Mouse (Mus musculus) CD8-positive naive resting alpha-beta T cell, adult 2 months (primary cell): Measurements from ENCODE around the gene Nectin2.

Experiments used
- DNase-seq, 2 experiments: peaks; one replicate each; pipeline ENCODE4 v3.0.0; 2022; ENCODE audit warnings: low read depth in 2 of 2, low spot score in 2 of 2

Gene Nectin2

GRCm38 (mm10) chr7:19713196-19713595, 37.1 kb downstream of the Nectin2 start:
- peak in 1 of 2 experiments; percentile 29 for DNase-seq

- no peak for DNase-seq
These were observed 37.9 kb downstream of the Nectin2 start for GRCm38 (mm10) chr7:19712414-19712813.

DNA sequence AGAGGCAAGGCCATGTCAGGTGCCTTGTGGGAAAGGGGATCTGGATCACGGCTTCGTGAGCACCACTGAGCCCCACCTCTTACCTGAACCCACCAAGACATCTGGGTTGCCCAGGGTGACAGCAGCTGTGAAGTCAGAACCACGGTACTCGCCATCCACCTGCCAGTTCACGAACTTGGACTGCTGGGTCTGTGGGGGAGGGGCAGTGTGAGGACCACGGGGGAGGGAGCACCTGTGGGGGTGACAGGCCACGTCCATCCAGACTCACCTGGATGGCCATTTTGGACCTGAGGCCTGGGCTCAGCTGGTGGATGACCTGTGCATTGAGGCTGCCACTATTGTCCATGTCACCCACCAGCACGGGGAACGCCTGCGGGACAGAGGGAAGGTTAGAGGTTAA, 39.6 kb downstream of the Nectin2 start:
- DNase-seq: no peak

GRCm38 (mm10) chr7:19705271-19705670, 45.0 kb downstream of the Nectin2 start:
- DNase-seq: no peak

DNA sequence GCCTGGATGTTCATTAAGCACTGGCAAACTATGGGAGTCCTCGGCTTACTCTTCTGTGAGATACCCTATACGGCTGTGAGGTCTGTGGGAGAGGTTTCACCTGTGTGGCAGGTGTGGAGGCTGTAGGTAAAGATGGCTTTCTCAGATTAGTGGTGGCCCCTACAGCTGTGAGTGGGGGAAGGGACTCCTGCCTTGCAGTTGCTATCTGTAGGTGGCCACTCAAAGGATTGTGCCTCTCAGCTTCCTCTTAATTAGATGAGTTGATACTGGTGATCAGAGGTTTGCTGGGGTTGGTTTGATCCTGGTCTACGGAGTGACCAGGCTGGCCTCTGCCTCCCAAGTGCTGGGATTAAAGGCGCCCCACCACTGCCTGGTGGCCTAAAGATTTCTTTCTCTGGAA, 45.8 kb downstream of the Nectin2 start:
- DNase-seq: no peak

GRCm38 (mm10) chr7:19702859-19703555, 47.3 kb downstream of the Nectin2 start:
- DNase-seq: no peak

DNA sequence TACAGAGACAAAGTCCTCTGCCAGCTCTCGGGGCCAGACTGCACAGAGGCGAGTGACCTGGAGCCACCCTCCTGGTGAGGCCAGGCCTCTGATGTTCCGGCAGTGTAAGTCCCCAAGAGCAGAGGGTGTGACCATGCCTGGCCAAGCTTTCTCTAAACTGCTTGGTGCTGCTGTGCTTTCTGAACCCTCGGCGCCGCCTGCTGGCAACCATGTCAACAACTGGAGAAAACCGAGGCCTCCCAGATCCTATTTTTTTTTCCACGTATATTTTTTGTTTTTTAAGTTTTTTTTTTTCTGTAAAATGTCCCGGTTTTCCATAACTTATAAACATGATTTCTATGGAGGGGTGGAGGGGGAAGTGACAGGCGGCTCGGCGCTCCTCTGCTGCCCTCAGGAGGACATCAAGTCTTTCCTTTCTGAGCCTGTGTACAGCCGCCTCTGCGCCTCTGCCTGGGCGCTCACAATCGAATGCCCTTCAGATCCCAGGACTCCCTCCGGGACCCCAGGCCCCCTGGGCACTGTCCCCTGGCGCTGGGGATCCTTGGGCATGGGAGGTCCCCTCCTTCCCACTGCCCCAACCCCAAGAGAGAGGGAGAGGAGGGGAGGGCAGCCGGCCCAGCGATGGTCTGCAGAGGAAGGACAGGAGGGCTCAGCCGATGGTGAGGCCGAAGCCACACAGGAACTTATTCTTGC, 49.1 kb downstream of the Nectin2 start:
- DNase-seq: no peak

GRCm38 (mm10) chr7:19700299-19701068, 49.8 kb downstream of the Nectin2 start:
- DNase-seq: no peak

GRCm38 (mm10) chr7:19699827-19700148, 50.5 kb downstream of the Nectin2 start:
- no peak for DNase-seq

DNA sequence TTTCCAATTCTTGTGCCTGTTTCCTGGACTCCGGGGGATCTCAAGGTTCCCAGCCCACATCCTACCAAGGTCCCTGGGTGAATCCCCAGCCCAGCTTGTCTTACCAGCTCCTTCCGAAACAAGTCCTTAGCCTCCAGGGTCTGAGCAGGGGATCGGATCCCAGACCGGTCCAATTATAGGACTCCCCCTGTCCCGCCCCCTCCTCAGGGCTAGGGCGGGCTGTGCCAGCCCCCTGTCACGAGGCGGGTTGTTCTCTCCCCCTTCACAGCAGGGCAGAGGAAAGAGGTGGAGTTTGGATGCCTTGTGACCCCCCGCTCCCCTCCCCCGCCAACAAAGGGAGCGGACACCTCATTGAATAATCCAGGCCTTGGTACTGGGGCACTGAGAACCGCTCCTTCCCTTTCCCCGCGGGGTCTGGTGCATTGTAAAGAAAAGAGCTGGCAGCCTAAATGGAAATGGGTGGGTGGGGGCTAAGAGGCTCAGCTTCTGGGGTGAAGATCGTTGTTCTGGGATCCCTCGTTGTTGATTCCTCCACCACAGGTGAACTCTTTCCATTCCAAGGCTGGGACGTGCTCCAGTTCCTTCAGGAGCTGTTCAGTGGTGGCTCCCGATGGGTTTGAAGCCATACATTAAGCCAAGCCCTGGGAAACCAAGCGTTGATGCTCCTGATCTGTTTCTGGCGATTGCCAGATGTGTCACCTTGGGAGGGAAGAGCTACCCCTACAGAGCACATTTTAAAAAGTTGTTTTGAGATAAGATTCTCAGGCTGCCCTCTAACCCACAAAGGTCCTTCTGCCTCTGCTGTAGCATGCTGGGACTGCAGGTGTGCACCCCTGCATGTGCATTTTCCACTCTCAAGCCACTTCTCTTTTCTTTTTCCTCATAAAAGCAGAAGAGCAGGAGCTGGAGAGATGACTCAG, 51.1 kb downstream of the Nectin2 start, which contains the start of gene Apoe:
Gene Apoe, minus strand, starts transcription at position 282 of the 920 bp plus-strand sequence.
- DNase-seq: no peak

- DNase-seq: no peak
These were observed 52.1 kb downstream of the Nectin2 start for GRCm38 (mm10) chr7:19697949-19698906.

DNA sequence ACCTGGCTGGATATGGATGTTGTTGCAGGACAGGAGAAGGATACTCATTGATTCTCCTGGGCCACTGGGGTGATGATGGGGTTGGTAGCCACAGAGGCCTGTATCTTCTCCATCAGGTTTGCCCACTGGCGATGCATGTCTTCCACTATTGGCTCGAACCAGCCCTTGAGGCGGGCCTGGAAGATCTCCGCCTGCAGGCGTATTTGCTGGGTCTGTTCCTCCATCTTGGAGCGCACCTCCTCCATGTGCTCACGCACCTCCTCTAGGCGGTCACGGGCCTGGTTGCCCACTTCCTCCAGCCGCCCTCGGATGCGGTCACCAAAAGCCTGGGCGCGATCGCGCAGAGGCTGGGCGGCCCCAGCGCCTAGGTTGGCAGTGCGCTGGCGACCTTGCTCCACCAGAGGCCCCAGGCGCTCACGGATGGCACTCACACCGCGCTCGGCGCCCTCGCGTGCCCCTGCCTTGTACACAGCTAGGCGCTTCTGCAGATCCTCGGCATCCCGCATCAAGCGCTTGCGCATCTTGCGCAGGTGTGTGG, 53.9 kb downstream of the Nectin2 start:
- DNase-seq: no peak

DNA sequence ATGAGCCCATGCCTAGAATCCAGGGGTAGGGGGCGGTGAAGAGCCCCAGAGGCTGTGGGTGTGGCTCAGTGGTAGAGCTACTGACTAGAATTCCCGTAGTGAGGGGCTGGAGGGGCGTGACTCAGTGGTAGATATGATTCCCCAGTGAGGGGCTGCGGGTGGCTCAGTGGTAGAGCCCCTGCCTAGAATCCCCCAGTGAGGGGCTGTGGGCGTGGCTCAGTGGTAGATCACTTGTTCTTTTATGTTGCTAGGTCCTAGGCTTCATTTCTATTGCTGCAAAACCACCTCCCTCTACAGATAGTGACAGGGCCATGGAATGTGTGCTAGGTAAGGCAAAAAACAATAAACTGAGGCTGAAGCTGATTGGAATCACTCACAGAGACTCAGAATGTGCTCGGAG, 54.4 kb downstream of the Nectin2 start:
- DNase-seq: no peak

DNA sequence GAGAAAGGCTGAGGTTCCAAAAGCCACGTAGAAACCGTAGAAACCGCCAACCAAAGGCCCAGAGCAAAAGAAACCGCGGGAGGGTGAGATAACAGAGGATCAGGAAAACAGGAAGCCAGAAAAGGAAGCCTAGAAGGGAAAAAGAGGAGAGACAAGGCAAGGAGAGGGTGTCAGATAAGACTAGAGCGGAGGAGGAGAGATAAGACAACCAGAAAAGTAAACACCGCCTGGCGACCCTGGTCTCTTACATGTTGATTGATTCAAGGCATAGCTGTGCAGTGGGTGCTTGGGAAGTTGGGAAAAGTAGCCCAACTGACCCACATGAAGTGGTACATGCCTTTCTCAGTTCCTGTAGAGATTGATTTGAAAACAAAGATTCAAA, 55.1 kb downstream of the Nectin2 start:
- no peak for DNase-seq

DNA sequence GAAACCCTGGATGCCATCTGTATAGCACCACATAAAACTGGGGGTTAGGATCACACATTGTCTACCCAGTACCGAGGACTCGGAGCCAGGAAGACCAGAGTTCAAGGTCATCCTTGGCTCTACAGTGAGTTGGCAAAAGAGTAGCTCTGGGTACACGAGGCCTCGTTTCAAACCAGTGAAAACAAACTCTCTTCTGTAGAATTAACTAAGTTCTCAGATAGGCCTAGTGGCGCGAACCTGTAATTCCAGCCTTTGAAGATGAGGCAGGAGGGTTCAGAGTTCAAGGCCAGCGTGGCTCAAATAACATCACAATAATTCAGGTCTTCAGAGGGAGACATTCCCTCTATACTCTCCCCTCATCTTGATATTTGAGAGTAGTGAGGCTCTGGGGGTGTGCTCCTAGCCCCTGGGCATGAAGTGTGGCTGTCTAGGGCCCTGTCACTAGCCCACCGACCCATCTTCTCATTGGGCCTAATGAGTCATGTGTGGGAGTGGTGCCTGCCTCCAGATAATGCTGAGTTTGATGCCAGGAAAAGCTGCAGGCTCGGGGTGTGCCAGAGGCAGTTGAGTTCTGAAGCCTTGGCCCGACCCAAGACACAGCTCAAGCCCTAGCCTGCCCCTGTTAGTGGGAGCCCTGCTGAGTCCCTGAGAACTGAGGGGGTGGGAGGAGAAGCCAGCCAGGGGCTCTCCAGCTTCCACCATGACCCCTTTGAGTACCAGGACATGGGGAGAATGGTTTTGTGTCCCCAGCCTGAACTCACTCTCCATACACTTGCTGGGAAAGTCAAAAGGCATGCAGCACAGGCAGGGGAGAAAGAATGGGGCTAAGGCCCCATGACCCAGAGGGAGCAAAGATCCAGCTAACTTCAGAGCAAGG, 55.7 kb downstream of the Nectin2 start:
- DNase-seq: no peak

GRCm38 (mm10) chr7:19693421-19693820, 56.9 kb downstream of the Nectin2 start:
- DNase-seq: no peak

GRCm38 (mm10) chr7:19691873-19692865, 58.1 kb downstream of the Nectin2 start, which contains the start of gene Apoc1:
TSS of gene Apoc1 (minus strand) at chr7:19692660.
- no peak for DNase-seq
